Mouse (Mus musculus): ENCODE data around the gene Nanp. TPM values are rescaled to one million over a fixed set of nuclear protein-coding genes. Genes with fewer than 3 reads are reported as not detected.

Gene Nanp
- polyA plus RNA-seq, 1 experiment from 2014 or later = 38.3 TPM

DNA sequence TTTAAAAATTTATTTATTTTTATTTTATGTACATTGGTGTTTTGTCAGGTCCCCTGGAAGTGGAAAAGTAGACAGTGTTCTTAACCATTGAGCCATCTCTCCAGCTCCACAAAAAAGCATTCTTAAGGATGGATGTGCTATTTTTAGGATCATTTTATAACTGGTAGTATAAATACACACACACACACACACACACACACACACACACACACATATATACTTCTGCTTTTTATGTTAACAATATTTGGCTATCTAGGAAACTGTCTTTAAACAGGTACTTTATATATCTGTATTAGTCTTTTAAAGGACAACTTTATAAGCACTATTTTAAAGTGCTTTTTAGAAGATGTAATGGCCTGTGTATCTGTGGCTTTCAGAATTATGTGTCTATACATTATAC is 57.1 kb downstream of the Nanp start:
- H3K27me3 ChIP-seq (replicated peaks; ENCODE audit: control insufficient read depth, insufficient read depth, low read length) = no peaks in the 10 kb centered on the region
- DNase-seq (ENCODE audit: low spot score) = no peak
- H3K27ac ChIP-seq (ENCODE audit: low read depth, low read length) = no peak overlapping the region
- no peak overlapping the region for H3K9ac ChIP-seq (ENCODE audit: low read length)
- no peak for ATAC-seq
- peaks cover 14% of the 10 kb centered on the region; the same call in 1 of the 2 replicates for H3K36me3 ChIP-seq (ENCODE audit: control insufficient read depth, insufficient read depth, low read length)
- H3K9me3 ChIP-seq (replicated peaks; ENCODE audit: control insufficient read depth, low read length) = no peaks in the 10 kb centered on the region
- H3K4me2 ChIP-seq (ENCODE audit: low read length) = no peak overlapping the region
- H3K4me1 ChIP-seq (ENCODE audit: control insufficient read depth, insufficient read depth, low read length) = no peaks in the 10 kb centered on the region
- H3K4me3 ChIP-seq (ENCODE audit: low read depth, low read length) = no peak overlapping the region

DNA sequence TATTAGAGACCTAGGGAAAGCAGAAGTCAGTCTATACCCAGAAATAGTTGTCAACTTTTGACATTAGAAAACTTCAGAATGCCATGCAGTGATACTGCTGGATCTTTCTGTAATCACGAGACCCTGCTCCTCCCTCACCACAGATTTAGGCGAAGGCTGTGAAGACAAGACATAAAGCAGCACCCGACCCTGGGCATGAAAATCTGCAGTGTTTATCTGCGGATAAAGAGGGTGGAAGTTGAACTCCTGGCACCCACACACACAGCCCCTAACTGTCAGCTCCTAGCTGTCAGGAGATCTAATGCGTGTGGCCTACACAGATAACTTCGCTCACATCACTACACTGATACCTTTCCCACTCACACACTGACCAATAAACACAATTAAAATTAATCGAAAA is 57.7 kb downstream of the Nanp start:
- Histone ChIP-seq H3K4me1 (ENCODE audit: control insufficient read depth, insufficient read depth, low read length) (no peaks in the 10 kb centered on the region), H3K9ac (ENCODE audit: low read length) (no peak overlapping the region), H3K27me3 (replicated peaks; ENCODE audit: control insufficient read depth, insufficient read depth, low read length) (no peaks in the 10 kb centered on the region), H3K36me3 (ENCODE audit: control insufficient read depth, insufficient read depth, low read length) (peaks cover 14% of the 10 kb centered on the region; the same call in 1 of the 2 replicates), H3K4me2 (ENCODE audit: low read length) (no peak overlapping the region), H3K27ac (ENCODE audit: low read depth, low read length) (no peak overlapping the region), H3K9me3 (replicated peaks; ENCODE audit: control insufficient read depth, low read length) (no peaks in the 10 kb centered on the region), H3K4me3 (ENCODE audit: low read depth, low read length) (no peak overlapping the region)
- WGBS = 93% methylated on average over 7 of the region's 7 CpGs
- DNase-seq (ENCODE audit: low spot score) = no peak
- ATAC-seq = no peak

DNA sequence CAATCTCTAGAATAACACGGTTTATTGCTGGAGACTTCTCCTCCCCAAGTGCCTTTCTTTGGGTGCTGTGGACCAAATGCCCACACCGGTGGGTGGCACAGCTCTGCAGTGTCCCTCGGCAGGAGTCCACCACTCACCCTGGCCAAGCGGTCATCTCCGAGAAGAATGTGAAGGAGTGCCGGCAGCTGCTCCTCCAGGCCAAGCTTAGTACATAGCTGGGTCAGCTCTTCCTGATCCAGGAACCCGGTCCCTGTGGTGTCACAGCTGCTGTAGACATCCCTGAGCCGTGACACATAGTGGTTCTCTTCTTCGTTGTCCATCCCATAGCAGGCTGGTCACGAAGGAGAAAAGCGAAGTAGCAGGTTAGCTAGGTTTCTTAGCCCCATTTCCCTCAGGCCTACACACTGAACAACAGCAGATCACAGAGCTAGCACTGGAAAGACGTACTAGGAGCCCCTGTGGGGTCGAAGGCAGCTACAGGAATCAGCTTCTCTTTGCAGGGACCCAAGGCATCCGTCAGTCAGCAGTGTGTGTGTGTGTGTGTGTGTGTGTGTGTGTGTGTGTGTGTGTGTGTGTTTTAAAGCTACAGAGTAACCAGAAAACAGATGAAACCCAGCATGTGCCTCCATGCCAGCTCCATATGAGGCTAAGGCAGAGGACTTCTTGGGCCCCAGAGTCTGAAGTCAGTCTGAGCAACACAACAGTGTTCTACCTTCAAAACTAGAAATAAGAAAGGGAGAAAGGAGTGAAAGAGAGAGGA is 59.2 kb downstream of the Nanp start:
- Histone ChIP-seq H3K4me2 (ENCODE audit: low read length) (no peak overlapping the region), H3K27me3 (replicated peaks; ENCODE audit: control insufficient read depth, insufficient read depth, low read length) (no peaks in the 10 kb centered on the region), H3K36me3 (ENCODE audit: control insufficient read depth, insufficient read depth, low read length) (peaks cover 23% of the 10 kb centered on the region; the same call in 1 of the 2 replicates), H3K9ac (ENCODE audit: low read length) (no peak overlapping the region), H3K4me1 (ENCODE audit: control insufficient read depth, insufficient read depth, low read length) (no peaks in the 10 kb centered on the region), H3K27ac (ENCODE audit: low read depth, low read length) (no peak overlapping the region), H3K4me3 (ENCODE audit: low read depth, low read length) (no peak overlapping the region), H3K9me3 (replicated peaks; ENCODE audit: control insufficient read depth, low read length) (no peaks in the 10 kb centered on the region)
- ATAC-seq = no peak
- DNase-seq (ENCODE audit: low spot score) = no peak
- WGBS = 88% methylated on average over 14 of the region's 14 CpGs

Other genes starting within 250 kb of the Nanp start
- 89.8 and 100 TPM in 2 replicates for gene Abhd12, start 134.7 kb downstream of the Nanp start, polyA plus RNA-seq (2014; fragmentation: Nextera tagmentation; extraction: Ambion mirVana)
- gene Gins1, start 134.0 kb downstream of the Nanp start, polyA plus RNA-seq (2014; fragmentation: Nextera tagmentation; extraction: Ambion mirVana) = 36.8 and 50.3 TPM in 2 replicates
- gene Ninl, start within 50 bp of the Nanp start, polyA plus RNA-seq (2014; fragmentation: Nextera tagmentation; extraction: Ambion mirVana) = 7.3 and 7.7 TPM in 2 replicates
- gene Gm14151, start 53.0 kb upstream of the Nanp start, polyA plus RNA-seq (2014; fragmentation: Nextera tagmentation; extraction: Ambion mirVana) = not detected in 2 replicates
- gene Gm14147, start 58.8 kb upstream of the Nanp start, polyA plus RNA-seq (2014; fragmentation: Nextera tagmentation; extraction: Ambion mirVana) = not detected in 2 replicates